Mouse (Mus musculus) liver, postnatal 0 days (tissue): Measurements from ENCODE around the gene Ankfn1.

Experiments
- CTCF ChIP-seq: sonication (generic); IDR thresholded peaks from 2 replicates; pipeline ENCODE4 v1.5.1; 2016; ENCODE audit warnings: antibody characterized with exemption, low read depth
- EP300 ChIP-seq: IDR thresholded peaks from 2 replicates; pipeline ENCODE4 v1.6.1; 2016; ENCODE audit warnings: antibody characterized with exemption, low read depth, mild to moderate bottlenecking

GRCm38 (mm10) chr11:89551441-89551840 lies 226.0 kb downstream of the Ankfn1 start:
- TF ChIP-seq CTCF (no peak), EP300 (no peak)
